In genomic region chr15:59708402-59708801, GRCm38 (mm10) we compare ENCODE assay signal across 16 mouse cellular contexts.
DNase-seq lines count a peak whose midpoint lies in the region.
"Had no signal": no experiment of that assay in that cellular context is flagged by ENCODE, and none has a peak within 500 bp of the region (broad histone marks: within the 10 kb centered on the region; RNA-seq: fewer than 3 reads in every experiment).

No protein-coding gene starts in this region.

- DNase-seq in heart, adult 11 months, result peak; percentile 73
- no peak for DNase-seq in heart, adult 9 months (ENCODE audit: low spot score in 2 of 2)
- peak; percentile 38 for DNase-seq in adrenal gland, postnatal 25 days
- no peak for DNase-seq in kidney, adult 8-10 months
- no peak for DNase-seq in cerebellum, adult 11 months
- DNase-seq: cerebellum, adult 11-12 months; cerebellum, adult 9-10 months; cerebellum, postnatal 25 days; heart, adult 18-20 months; heart, postnatal 14 days had no signal

- peaks cover 9% of the 10 kb centered on the region for H3K4me1 ChIP-seq in brown adipose tissue, adult 24 weeks (ENCODE audit: control insufficient read depth, insufficient read depth, insufficient read length, low read length)
- H3K4me1 ChIP-seq: embryonic facial prominence, embryonic 12.5 days; forebrain, embryonic 15.5 days; heart, embryonic 15.5 days; hindbrain, embryonic 13.5 days had no signal

- no peak overlapping the region for H3K4me3 ChIP-seq in brown adipose tissue, adult 24 weeks (ENCODE audit: insufficient read depth, low read depth, low read length)
- H3K4me3 ChIP-seq: embryonic facial prominence, embryonic 12.5 days; forebrain, embryonic 15.5 days; heart, embryonic 15.5 days; hindbrain, embryonic 13.5 days had no signal

- peak overlapping the region; percentile 74 for H3K27ac ChIP-seq in brown adipose tissue, adult 24 weeks (replicated peaks; ENCODE audit: low read depth, low read length)
- H3K27ac ChIP-seq: embryonic facial prominence, embryonic 12.5 days; forebrain, embryonic 15.5 days; heart, embryonic 15.5 days; hindbrain, embryonic 13.5 days; hindbrain, postnatal 0 days had no signal

Comparison
In these comparisons a context has a peak if more than half of its experiments do, and no peak if none do; other contexts are left out.
1. DNase-seq: peak in heart, adult 11 months (single experiment) and adrenal gland, postnatal 25 days (single experiment); none in heart, adult 9 months (0 of 2), kidney, adult 8-10 months (0 of 2) and cerebellum, adult 11 months (single experiment).